Mouse (Mus musculus): ENCODE measurements around the gene Brf1. TPM values are rescaled to one million over a fixed set of nuclear protein-coding genes. Genes with fewer than 3 reads are reported as not detected.

Brf1 gene
- total and polyA plus RNA-seq, 2 experiments from 2014 or later, result 39.0 to 42.1 TPM

DNA sequence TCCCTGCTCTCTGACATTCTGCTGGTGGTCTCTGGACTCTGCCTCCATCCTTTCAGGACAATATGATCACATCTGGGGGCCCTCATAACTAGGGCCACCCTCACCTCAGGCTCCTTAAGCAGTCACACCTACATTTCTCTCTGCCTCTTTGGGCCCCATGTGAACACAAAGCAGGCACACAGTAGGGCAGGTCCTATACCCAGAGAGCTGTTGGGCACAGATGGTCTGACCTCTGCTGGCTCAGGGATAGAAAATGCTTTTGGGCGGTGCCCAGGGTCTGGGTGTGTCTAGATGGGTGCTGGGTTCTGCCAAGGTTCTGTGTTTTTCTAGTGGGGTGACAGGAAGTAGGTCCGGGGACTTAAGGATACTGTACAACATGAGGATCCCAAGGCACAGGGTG lies 56.8 kb downstream of the Brf1 start:
- Histone ChIP-seq H3K4me1 (ENCODE audit: insufficient read depth, low read length) (peaks cover 5% of the 10 kb centered on the region; the same call in 1 of the 2 replicates), H3K36me3 (ENCODE audit: insufficient read depth, low read length) (no peaks in the 10 kb centered on the region), H3K27ac (ENCODE audit: low read depth, low read length) (no peak overlapping the region), H3K9ac (replicated peaks; ENCODE audit: low read length, poor library complexity, severe bottlenecking) (no peak overlapping the region), H3K27me3 (ENCODE audit: insufficient read depth, low read length) (no peaks in the 10 kb centered on the region), H3K4me3 (ENCODE audit: low read depth, low read length) (no peak overlapping the region), H3K9me3 (ENCODE audit: low read length) (no peaks in the 10 kb centered on the region), H3K4me2 (ENCODE audit: low read depth, low read length, poor library complexity, severe bottlenecking) (no peak overlapping the region)
- TF ChIP-seq CTCF (IDR thresholded peaks at IDR 0.05), result no peak
- DNase-seq (ENCODE audit: low spot score) (no peak), ATAC-seq (ENCODE audit: low FRiP score) (no peak)
- whole genome bisulfite sequencing, result 75% methylated on average over 2 of the region's 2 CpGs

DNA sequence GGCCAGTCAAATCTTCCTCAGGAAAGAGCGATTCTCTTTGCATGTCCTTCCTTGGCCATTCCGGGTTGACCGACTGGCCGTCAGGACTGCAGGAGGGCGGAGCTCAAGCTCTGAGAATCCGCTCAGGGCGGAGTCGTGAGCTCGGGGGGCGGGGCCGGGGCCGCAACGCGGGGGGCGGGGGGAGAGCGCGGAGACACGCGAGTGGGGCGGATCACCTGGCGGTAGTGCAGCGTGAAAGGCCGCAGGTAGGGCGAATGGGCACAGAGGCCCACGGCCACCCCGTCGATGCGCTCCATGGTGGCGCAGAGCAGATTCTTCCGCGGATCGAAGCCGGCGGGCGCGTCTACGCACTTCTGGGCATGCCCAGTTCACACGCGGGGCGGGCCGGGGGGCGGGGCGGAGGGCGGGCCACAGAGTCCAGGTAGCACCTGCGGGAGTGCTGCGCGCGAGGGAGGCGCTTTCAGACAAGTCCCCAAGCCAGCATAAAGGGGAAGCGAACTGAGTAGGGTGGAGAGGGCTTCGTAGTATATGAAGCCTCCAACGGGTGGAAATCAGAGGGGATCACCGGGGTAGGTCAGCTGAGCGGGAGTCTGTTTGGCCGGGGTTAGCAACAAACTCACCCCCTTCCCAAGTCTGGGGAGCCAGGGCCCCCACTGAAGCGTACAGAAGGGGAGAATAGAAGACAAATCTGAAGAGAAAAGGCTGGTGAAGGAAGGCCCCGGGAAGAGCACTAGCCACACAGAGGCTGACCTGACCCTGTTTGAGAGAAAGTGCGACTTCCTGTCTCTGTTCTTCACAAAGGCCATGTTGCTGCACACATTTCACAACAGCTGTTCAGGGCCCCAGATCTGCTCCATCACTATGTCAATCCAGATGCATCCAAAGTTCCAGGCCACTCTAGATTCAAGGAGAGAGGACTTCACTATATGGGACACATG lies 58.5 kb downstream of the Brf1 start, which contains the start of gene Nudt14:
Gene Nudt14 (minus strand): TSS at position 349 of the 938 bp plus-strand sequence.
- peak; percentile 82 for ATAC-seq (ENCODE audit: low FRiP score)
- Histone ChIP-seq H3K36me3 (ENCODE audit: insufficient read depth, low read length) (no peaks in the 10 kb centered on the region), H3K9me3 (ENCODE audit: low read length) (no peaks in the 10 kb centered on the region), H3K4me2 (ENCODE audit: low read depth, low read length, poor library complexity, severe bottlenecking) (peak within 1 kb of the TSS; percentile 63), H3K4me3 (ENCODE audit: low read depth, low read length) (peak within 1 kb of the TSS; percentile 62), H3K27ac (ENCODE audit: low read depth, low read length) (peak within 1 kb of the TSS; percentile 73), H3K4me1 (ENCODE audit: insufficient read depth, low read length) (peaks cover 5% of the 10 kb centered on the region; the same call in 1 of the 2 replicates), H3K27me3 (ENCODE audit: insufficient read depth, low read length) (no peaks in the 10 kb centered on the region), H3K9ac (replicated peaks; ENCODE audit: low read length, poor library complexity, severe bottlenecking) (peak within 1 kb of the TSS; percentile 82)
- no peak for TF ChIP-seq CTCF (IDR thresholded peaks at IDR 0.05)
- WGBS, result 2% methylated on average over 51 of the region's 58 CpGs
- peak; percentile 73 for DNase-seq (ENCODE audit: low spot score)

DNA sequence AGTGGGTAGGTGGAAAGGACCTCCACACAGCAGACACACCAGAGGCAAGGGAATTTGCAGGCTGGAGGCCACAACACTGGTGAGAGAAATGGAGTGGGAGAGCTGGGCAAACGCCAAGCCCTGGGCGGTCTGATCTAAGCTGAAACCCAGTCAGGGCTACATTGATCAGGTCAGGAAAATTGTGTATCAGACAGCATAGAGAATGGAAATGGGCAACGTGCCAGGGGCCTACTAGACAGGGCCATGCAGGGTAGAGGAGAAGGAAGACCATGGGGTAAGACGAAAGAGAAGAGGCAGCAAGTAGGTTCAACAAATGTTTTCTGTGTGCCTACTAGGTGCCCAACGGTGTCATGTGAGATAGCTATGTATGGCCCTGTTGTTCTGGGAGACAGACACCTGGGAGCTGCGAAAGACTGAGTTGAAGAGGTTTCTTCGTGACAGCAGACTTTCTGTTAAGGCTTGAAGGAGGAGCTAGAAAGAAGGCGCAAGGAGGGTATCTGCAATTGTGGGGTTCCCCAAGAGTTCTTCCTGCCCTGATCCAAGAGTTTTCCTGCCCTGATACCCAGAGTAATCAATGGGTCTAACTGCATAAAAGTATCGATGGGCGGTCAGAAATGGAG lies 59.2 kb downstream of the Brf1 start:
- H3K27me3 ChIP-seq (ENCODE audit: insufficient read depth, low read length), result no peaks in the 10 kb centered on the region
- 44% methylated on average over 10 of the region's 10 CpGs for WGBS
- H3K4me1 ChIP-seq (ENCODE audit: insufficient read depth, low read length), result peaks cover 5% of the 10 kb centered on the region; the same call in 1 of the 2 replicates
- peak overlapping the region; percentile 82 for H3K9ac ChIP-seq (replicated peaks; ENCODE audit: low read length, poor library complexity, severe bottlenecking)
- no peaks in the 10 kb centered on the region for H3K36me3 ChIP-seq (ENCODE audit: insufficient read depth, low read length)
- H3K9me3 ChIP-seq (ENCODE audit: low read length), result no peaks in the 10 kb centered on the region
- TF ChIP-seq CTCF (IDR thresholded peaks at IDR 0.05), result no peak
- ATAC-seq (ENCODE audit: low FRiP score), result no peak
- H3K4me2 ChIP-seq (ENCODE audit: low read depth, low read length, poor library complexity, severe bottlenecking), result peak overlapping the region; percentile 63
- peak overlapping the region; percentile 62 for H3K4me3 ChIP-seq (ENCODE audit: low read depth, low read length)
- no peak for DNase-seq (ENCODE audit: low spot score)
- H3K27ac ChIP-seq (ENCODE audit: low read depth, low read length), result no peak overlapping the region; the same call in 1 of the 2 replicates

DNA sequence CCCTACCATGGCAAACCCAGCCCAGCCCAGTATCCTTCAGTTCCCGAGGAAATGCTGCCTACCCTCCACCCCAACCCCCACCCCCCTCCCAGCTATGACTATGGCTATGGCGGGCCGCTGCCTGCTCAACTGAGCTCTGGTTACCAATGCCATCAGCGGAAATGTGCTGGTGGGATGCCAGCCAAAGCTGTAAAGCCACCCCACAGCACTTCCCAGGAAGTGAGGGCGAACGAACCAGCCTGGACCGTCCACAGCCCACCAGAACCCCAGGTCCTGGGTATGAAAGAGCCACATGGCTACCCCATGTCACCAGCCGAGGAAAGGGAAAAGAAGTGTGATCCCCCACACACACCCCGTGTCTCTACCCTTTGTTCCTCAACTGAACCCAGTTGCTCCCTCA lies 59.8 kb downstream of the Brf1 start:
- H3K36me3 ChIP-seq (ENCODE audit: insufficient read depth, low read length), result no peaks in the 10 kb centered on the region
- no peak for DNase-seq (ENCODE audit: low spot score)
- H3K4me1 ChIP-seq (ENCODE audit: insufficient read depth, low read length), result peaks cover 5% of the 10 kb centered on the region; the same call in 1 of the 2 replicates
- 0 out of 2 replicates have a peak overlapping the region, but pooled peaks have one; percentile 9 for H3K4me2 ChIP-seq (ENCODE audit: low read depth, low read length, poor library complexity, severe bottlenecking)
- 71% methylated on average over 8 of the region's 9 CpGs for WGBS
- no peak overlapping the region for H3K9ac ChIP-seq (replicated peaks; ENCODE audit: low read length, poor library complexity, severe bottlenecking)
- H3K9me3 ChIP-seq (ENCODE audit: low read length), result no peaks in the 10 kb centered on the region
- ATAC-seq (ENCODE audit: low FRiP score), result no peak
- no peak for TF ChIP-seq CTCF (IDR thresholded peaks at IDR 0.05)
- H3K27ac ChIP-seq (ENCODE audit: low read depth, low read length), result no peak overlapping the region
- no peaks in the 10 kb centered on the region for H3K27me3 ChIP-seq (ENCODE audit: insufficient read depth, low read length)
- no peak overlapping the region for H3K4me3 ChIP-seq (ENCODE audit: low read depth, low read length)

DNA sequence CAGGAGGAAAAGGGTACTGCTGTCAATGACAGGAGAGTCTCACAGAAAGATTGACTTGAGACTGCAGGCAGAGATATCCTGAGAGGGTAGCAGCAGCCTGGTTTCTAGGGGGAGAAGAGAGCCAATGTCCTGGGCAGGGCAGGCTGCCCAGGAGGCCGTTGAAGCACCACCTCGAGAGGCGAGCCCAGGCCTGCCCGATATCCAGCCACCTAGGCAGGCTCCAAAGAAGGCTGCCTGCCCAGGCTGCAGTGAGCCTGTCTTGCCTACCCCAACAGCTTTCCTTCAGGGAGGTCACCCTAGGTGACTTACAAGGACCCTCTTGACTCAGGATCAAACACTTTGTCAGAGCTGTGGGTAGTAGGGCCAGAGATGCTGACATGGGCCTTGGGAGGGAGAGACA lies 60.3 kb downstream of the Brf1 start:
- ATAC-seq (ENCODE audit: low FRiP score), result no peak

More for the DNA sequence above, 60.3 kb downstream of the Brf1 start:
- no peak overlapping the region for H3K27ac ChIP-seq (ENCODE audit: low read depth, low read length)
- peaks cover 5% of the 10 kb centered on the region; the same call in 1 of the 2 replicates for H3K4me1 ChIP-seq (ENCODE audit: insufficient read depth, low read length)
- TF ChIP-seq CTCF (IDR thresholded peaks at IDR 0.05), result no peak
- 84% methylated on average over 4 of the region's 4 CpGs for WGBS
- 0 out of 2 replicates have a peak overlapping the region, but pooled peaks have one; percentile 9 for H3K4me2 ChIP-seq (ENCODE audit: low read depth, low read length, poor library complexity, severe bottlenecking)
- H3K4me3 ChIP-seq (ENCODE audit: low read depth, low read length), result no peak overlapping the region
- DNase-seq (ENCODE audit: low spot score), result no peak
- no peaks in the 10 kb centered on the region for H3K9me3 ChIP-seq (ENCODE audit: low read length)
- H3K36me3 ChIP-seq (ENCODE audit: insufficient read depth, low read length), result no peaks in the 10 kb centered on the region
- H3K9ac ChIP-seq (replicated peaks; ENCODE audit: low read length, poor library complexity, severe bottlenecking), result no peak overlapping the region
- no peaks in the 10 kb centered on the region for H3K27me3 ChIP-seq (ENCODE audit: insufficient read depth, low read length)

All from midbrain, postnatal 0 days (tissue).